Mouse (Mus musculus): ENCODE results near the gene Scrg1.
"Not testable (repeated sequence)": the region's sequence is repeated elsewhere in the genome, so short reads cannot be mapped to it uniquely, and the experiment has no call there.

Scrg1 gene

DNA sequence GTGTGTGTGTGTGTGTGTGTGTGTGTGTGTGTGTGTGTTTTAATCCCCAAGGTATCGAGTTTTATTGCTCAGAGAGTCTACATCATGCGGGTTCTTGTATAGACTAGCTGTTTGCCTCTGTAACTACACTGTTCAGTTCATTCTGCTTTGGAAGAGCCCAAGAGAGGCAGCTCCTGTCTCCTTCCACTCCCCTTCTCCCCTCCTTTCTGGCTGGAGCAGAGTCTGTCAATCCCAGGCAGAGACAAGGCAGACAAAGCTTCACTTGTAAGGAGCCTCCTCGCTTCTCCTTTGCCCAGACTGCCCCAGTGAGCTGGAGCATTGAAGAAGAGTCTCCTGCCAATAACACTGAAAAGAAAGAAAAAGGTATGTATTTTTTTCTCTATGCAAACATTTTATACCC, at the start of gene Scrg1:
Gene Scrg1, plus strand, starts transcription at position 159 of the 400 bp plus-strand sequence.
- no peak for DNase-seq

DNA sequence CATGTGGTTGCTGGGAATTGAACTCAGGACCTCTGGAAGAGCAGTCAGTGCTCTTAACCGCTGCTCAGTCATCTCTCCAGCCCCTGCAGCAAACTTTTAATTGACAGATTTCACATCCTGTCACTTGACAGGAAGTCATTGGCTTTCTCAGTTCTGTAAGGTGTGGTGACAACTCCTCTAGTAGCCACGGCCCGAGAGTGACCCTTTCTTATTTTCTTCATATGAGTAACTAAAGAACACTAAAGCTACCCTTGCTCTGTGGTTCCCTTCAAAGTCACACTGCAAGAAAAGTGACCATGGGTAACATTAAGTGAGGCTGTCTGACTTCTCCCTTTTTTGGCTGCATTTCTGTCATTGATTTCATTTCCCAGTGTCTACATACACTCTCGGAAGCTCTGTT, 49.4 kb upstream of the Scrg1 start:
- DNase-seq: no peak

DNA sequence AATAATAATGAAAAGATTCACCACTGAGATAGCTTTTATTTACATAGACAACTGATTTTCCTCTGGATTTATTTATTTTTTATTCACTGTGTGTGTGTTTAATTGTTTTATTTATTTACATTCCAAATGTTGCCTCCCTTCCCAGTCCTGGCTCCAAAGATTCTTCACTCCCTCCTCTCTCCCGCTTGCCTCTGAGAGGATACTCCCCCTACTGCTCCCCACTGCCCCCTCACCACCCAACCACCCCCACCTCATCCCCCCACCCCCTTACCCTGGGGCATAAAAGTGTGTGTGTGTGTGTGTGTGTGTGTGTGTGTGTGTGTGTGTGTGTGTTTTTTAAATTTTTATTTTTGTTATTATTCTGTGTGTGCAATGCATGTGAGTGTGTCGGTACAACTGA, 46.4 kb upstream of the Scrg1 start:
- no peak for DNase-seq

DNA sequence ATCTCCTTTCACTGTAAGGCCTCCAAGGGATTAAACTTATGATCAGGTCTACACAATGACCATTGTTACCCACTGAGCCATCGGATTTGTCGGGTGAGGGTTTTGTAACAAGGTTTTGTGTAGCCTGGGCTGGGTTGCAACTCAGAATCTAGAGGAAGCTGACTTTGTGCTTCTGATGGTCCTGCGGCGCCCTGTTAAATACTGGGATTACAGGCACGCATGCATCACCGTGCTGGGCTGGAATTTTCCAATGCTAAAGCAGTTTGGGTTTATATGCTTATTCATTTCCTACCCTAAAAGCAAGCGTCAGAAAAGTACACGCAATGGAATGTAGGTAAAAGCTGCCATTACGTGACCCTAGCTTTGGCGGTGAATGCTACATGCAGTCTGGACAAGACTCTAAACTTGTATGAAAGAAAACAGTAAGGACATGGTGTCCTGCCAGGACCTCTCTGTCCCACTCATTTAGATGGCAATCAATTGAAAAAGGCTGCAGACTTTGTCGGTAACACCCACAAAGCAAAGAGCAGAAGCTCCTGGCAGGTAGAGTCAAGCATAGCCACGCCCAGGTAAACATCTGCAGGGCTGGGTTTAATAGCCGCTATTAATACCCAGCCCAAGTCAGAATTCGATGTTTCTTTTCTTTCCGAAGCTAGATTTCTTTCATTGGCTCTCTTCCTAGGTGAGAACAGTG, 45.8 kb upstream of the Scrg1 start:
- no peak for DNase-seq

DNA sequence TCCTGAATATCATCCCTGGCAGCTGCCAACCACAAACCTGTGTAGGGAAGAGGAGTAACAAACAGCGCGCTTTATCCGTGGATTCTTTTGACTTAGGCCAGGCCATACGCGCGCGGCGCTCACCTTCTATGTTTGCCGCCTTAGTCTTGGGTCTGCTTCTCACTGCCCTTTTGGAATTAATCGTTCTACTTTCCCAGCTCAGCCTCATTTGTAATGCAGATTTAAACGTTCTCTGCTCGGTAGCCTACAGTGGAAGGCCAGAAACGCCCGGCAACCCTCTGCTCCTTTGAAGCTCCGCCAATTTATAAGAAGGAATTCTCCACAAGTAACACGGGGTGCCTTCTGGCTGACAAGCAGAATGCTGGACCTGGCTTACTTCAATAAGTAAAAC, 45.3 kb upstream of the Scrg1 start:
- peak; percentile 12 for DNase-seq

DNA sequence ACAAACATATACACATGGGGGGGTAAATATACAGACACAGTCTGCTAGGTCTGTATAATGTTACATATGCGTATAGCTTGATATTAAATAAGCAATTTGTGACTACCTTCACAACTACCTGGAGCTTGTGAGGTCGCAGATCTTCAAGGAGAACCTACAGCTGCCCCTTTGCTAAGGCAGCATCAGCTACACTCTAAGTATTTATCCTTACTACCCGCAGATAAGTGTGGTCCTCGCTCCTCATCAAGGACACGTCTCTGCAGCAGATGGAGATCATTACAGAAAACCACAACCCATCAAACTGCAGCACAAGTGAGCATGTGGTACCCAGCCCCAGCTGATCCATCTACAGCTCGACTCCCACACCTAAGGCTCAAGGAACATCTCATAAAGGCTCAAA, 44.4 kb upstream of the Scrg1 start:
- DNase-seq: no peak

DNA sequence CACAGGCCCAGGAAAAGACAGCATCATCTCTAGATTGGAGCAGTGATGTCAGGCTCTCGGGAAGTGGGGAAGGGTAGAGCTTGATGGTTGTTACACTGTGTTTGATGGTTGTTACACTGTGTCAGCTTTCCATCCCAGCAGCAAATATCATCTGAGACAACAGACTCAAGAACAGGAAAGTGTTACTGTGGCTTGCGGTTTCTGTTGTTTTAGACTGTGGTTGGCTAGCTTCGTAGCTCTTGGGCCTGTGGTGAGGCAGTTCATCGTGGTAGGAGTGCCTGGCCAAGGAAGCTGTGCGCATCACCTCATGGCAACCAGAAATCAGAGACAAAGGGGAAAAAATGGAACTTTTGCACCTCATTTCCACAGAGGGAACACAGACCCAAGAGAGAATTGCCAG, 38.9 kb upstream of the Scrg1 start:
- no peak for DNase-seq

DNA sequence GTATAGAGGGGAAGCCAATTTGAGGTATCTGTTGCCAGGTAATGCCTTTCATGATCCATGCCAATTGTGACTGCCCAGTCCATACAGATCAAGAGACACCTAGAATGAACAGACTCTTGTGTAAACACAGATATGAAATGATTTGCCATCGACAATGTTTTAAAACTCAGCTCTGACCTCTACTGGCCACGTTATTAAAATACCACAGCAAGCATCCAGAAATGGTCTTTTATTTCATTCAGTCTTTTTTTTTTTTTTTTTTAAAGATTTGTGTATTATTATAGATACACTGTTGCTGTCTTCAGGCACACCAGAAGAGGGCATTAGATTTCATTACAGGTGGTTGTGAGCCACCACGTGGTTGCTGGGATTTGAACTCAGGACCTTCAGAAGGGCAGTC, 29.6 kb upstream of the Scrg1 start:
- no peak for DNase-seq

DNA sequence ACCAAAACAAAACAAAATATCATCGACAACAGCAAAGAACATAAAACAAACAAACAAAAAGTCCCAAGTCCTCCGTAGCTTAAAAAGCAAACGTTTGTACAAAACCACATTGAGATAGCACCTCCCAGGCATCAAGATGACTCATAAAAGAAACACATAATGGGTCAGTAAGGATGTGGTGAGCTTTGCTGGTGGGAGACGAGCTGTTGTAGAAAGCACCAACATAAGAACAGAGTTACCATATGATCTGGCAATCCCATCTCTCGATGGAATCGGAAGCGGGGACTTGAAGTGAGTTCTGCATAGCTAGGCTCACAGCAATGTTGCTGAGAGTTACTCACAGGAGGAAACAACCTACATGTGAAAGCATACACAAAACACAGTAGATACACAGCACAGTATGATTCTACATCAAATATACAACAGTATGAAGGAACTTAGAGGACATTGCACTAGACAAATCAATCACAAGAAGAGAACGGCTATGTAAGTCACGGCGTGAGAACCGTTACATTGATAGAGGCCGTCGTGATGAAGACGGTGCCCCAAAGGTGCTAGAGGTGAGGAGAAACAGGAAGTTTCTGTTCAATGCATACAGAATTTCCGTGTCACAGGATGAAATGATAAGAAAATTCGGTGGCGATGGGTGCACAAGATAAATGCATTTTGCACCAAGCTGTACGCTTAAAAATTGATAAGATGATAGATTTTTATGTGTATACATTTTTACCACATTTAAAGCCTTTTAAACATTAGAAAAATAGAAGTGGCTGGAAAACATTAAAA, 27.9 kb upstream of the Scrg1 start:
- DNase-seq: no peak

DNA sequence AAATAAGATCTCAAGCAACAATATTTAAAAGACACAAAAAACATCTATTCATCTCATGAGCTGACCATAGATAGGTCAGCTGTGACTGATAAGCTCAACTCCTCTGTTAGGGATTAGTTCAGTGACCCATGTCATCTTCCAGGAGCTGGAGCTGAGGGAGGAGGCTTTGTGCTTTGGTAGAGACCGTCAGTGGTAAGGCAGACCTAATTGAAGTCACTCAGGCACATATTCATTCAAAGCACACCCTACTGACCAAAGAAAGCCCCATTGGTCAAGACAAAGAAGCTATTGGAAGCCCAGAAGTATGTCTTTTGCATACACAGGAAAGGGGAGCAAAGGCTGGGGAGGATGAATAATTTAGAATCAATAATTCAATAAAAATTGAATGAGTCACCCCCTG, 27.2 kb upstream of the Scrg1 start:
- no peak for DNase-seq

DNA sequence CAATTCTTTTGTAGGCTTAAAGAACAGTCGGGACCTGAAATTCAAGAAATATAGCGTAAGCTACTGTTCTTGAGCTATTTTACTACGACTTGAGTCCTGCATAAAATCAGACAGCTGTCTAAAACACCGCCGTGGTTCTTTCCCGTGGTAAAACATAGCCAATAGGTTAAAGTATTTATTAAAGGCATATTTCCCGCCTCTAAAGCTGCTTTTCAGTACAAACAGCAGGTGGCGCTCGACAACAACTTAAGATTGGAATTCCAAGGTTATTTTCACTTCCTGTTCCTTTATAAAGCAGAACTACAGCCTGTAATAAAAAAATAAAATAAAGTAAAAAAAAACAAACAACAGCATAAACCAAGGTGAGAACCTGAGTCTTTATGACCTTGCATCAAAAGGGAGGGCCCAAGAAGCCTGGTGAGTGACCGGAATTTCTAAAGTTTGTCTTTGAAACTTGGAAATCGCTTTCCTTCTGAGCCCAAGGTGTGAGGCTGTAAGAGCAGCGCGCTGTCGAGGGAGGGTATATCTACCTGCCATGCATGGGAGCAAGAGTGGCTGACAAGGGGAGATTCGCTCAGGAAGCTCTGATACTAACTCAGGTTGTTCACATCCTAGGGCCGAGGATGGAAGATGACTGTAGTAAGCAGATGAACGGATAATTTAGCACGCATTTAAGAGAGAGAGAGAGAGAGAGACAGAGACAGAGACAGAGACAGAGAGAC, 26.4 kb upstream of the Scrg1 start:
- peak; percentile 59 for DNase-seq

DNA sequence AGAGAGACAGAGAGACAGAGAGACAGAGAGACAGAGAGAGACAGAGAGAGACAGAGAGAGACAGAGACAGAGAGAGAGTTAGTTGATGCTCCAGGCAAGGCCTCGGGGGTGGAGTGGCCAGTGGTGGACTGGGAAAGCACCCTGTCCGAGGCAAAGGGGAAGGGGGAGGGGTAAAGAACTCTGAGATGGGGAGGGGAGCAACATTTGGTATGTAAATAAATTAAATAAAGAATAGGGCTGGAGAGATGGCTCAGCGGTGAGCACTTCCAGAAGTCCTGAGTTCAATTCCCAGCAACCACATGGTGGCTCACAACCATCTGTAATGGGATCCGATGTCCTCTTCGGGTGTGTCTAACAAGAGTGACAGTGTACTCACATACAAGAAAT, 25.8 kb upstream of the Scrg1 start:
- not testable (repeated sequence) for DNase-seq

DNA sequence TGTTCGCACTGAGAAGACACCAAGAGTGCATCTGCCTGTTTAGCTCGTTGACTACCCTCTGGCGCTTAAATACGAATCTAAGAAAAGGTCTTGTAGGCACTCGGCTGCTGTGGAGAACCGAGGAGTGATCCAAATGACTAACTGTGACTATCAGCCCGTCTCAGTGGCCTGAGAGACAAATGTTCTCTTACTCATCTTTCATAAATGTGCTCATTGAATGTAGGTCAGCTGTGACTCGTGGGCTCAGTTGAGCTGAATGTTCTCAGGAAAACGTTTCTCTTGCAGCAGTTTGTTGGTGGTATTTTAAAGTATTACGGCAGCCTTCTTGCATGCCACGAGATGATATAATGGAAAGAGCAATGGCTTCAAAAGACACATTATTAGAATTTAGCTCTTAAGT, 24.8 kb upstream of the Scrg1 start:
- DNase-seq: peak; percentile 63

DNA sequence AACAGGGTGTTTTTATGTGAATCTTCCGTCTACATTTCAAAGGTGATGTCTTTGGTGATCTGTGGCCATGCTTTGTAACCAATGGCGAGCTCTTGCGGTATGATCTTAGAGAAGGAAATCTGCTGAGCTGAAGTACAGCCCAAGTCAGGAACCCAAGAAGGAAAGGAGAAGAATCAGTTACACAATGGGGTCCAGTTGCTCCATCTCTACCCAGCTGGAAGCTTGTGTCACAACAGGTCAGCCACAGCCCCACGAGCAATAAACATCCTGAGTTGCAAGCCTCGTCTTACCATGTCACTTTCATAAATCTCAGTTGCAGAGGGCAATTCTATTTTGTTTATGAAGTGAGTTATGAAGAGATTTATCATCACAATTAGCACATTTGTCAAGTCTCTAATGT, 22.9 kb upstream of the Scrg1 start:
- DNase-seq: no peak

DNA sequence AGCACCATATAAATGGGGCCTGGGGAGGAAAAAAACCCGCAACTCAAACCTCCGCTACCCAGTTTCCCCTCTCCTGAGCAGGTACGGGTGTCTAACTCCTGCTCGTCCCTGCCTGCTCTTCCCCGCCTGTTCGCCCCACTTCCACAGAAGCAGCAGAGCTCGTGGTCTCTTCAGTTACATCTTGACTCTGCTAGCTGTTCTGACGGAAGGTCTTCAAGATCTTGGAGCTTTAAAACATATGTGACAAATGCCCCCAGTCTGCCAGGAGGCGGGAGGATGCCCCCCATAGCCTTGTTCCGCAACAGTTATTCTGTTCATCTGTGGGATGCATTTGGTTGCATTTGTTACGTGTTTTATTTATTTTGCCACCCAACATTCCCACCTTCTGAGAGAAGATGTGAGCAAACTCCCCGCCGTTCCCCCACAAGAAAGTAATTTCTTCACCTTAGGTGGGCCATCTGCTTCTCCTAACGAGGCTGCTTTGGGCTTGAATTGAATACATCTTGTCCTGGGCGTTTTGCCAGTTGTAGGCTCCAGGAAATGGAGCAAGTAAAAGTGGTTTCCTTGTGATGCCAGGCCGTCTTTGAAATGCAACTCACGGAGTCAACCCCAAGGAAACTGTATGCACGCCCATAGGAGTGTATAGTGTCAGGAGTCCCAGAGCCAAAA, 19.8 kb upstream of the Scrg1 start:
- DNase-seq: peak; percentile 81

DNA sequence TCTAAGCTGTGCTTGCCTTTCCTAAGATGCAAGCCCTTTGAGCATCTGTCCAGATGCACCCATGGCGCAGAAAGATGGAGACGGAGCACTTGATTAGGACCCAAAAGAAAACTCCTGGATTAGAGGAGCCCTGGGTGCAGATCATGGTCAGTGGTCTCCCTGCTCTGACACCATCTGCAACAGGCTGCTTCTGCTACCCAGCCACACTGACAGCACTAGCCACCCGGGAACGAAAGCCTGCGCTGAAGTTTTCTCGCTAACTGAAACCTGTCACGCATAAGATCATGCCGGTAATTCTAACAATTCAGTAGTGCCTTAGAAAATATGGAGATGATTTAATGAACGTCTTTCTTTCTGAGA, 19.3 kb upstream of the Scrg1 start:
- no peak for DNase-seq

DNA sequence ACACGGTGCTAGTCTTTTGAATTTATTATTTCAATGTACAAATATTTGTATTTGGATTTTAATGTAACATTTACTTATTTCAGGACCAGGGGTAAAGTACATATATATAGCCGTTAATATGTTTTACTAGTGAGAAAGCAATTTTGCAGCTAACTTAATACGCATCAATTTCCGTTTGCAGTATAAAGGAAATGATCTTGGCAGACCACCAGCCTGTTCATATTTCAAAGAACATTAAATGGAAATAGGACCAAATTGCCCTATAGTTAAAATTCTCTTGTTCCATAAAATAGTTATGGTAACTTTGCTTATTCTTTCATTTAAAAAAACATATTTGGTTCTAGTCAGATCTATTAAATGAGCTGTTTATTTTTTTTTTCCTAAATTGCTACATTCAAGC, 14.6 kb upstream of the Scrg1 start:
- DNase-seq: no peak

DNA sequence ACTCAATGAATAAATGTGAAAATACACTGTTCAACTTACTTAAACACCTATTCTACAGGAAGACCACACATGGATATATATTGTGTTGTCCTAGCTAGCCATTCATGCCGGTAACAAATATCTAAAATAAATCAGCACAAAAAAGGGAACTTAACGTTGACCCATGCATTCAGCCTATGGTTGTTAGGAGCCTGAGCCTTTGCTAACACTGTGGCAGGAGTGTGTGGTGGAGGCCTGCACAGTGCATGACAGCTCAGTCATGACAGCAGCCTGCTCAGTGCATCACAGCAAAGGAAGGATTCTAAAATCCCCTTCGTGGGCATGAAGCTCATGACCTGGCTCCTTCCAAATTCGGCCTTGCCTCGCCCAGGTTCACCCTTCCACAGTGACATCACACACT, 14.2 kb upstream of the Scrg1 start:
- DNase-seq: no peak

DNA sequence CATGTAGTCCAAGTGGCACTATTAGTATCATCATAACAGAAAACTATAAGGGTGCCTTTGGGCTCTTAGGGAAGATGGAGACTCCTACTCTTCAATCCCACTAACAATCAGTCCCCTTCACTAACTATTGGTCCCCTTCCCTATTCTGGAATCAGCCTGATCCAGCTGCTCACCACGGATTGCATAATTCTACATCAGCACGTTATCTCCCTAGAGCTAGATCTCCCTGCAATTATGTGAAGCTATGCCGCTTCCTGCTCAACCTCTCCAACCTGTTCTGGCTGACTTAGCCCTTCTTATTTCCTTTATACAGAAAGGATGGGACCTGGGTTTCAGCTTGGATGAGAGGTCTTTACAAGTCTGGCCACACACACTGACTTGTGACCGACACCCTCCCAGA, 12.4 kb upstream of the Scrg1 start:
- no peak for DNase-seq

DNA sequence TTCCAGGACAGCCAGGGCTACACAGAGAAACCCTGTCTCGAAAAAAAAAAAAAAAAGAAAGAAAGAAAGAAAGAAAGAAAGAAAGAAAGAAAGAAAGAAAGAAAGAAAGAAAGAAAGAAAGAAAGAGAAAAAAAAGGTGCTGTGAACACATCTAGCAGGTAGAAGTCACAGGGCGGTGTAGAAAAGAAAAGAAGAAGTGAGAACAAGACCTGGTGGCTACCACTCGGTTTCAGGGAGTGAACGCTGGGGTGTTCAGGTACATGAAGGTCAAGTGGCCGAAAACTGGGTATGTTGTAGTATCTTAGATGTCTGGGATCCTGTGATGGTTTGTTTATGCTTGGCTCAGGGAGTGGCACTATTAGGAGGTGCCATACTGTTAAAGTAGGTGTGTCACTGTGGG, 9.8 kb upstream of the Scrg1 start:
- not testable (repeated sequence) for DNase-seq

DNA sequence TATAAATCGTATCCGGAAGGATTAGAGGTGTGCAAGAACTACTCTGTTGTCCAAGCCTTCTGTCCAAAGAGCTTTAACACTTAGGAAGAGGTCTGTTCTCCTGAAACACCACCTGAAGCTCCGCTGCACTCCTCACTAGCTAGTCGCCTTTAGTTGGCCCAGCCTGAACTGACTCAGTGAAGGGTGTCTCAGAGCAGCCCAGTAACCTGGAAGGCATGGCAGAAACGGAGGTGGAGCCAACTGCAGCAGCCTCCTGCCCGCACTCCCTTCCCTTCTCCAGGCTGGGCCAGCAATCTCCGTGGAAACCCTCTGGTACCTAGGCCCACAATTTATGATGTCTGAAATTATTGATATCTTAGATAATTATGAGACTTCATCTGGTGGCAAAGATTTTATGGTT, 5.0 kb upstream of the Scrg1 start:
- DNase-seq: no peak

DNA sequence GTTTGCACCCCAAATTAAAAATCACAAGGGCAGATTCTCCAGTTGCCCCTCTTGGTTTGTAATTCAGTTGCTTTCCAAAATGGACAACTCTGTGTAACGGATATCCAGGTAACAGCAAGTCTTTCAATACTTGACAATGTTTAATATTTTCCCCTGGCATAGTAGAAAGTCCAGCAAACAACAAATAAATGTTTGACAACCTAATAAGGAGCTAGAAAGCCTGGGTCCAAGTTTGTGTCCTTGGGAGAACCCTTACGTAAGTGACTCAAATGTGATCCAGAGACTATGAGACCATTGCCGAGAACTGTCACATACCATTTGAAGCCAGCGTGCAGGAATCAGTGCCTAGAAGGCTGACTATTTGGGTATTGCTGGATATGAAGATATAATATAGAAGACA, 3.8 kb upstream of the Scrg1 start:
- no peak for DNase-seq

DNA sequence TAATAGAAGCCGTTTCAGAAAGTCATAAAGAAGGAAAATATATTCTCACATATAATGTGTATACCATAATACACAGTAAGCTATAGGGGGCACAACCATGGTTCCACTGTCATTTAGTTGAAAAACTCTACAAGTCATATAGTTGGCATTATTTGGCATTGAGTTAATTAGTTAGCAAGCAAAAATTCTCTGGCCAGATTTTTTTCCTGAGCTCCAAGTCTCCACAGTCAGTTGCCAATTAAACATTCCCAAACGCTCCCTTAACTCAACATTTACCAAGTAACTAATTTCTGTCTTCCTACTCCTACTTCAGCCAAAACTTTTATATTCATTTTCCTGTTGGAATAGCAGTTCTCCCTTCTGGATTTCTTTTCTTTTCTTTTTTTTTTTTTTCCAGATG, 2.4 kb upstream of the Scrg1 start:
- no peak for DNase-seq

DNA sequence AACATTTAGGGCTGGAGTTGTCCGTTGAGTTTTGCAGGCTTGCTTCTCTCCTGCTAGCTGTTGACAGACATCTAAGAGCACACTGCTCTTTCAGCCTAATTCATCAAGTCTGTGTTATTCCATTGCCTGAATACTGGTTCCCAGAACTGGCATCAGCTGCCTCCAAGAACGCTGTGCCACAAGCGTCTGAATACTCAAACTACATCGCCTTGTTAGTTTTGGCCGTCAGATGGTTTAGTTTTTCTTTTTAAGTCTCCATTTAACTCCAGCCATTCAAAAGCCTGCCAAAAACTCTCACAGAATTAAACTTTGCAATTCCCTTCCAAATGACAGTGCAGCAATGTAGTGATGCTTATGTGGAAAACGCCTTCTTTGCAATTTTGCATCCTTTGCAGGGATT, 1.4 kb downstream of the Scrg1 start:
- DNase-seq: peak; percentile 35

Measured in right cerebral cortex, adult 18-20 months (tissue).